Mouse (Mus musculus) central nervous system, embryonic 18 days (tissue): Measurements from ENCODE around the gene Sec24c. TPM values are rescaled to one million over a fixed set of nuclear protein-coding genes. Genes with fewer than 3 reads are reported as not detected.

Experiments
- polyA plus RNA-seq: library from polyadenylated mRNA; depleted of rRNA; stranded (reverse); fragments of >200 nt; gene quantifications from 2 replicates; pipeline ENCODE4 v1.2.3, GENCODE M21; 2012; rRNA removed

The Sec24c gene
- 118 and 135 TPM in 2 replicates for polyA plus RNA-seq

DNA sequence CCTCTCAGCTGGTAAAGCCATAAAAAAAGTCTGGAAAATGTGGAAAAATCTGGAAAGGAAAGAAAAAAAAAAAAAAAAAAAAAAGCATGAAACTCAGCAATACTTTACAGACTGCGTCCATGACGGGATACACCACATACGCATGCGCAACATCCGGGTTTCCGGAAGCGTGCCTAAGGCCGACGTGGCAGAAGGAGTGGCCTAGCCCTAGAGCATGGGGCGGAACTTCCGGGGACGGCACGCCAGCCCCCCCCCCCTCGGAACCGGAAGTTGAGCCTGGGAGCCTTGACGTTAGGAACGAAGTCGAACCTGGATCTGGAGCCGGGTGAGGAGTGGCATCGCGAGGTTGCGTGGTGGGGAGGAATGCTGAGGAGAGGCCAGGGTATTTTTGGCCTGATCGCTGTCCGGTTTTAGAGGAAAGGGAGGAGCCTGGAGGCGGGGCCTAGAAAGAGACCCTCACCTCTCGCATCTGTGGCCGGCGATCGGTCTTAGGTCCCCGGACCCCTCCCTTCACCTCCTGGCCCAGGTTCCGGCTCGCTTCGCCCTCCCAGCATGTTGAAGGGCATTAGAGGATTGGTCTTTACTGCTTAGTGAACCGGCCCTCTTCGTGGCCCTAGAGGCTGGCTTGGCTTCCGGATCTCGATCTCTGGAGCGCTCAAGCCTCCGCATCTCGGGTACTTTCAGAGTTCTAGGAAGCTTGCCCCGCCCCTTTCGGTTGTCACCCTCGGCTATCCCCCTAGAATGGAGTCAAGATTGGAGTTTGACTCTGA is at the start of gene Sec24c:
Sec24c (plus strand) TSS at position 245 of the 770 bp plus-strand sequence.

DNA sequence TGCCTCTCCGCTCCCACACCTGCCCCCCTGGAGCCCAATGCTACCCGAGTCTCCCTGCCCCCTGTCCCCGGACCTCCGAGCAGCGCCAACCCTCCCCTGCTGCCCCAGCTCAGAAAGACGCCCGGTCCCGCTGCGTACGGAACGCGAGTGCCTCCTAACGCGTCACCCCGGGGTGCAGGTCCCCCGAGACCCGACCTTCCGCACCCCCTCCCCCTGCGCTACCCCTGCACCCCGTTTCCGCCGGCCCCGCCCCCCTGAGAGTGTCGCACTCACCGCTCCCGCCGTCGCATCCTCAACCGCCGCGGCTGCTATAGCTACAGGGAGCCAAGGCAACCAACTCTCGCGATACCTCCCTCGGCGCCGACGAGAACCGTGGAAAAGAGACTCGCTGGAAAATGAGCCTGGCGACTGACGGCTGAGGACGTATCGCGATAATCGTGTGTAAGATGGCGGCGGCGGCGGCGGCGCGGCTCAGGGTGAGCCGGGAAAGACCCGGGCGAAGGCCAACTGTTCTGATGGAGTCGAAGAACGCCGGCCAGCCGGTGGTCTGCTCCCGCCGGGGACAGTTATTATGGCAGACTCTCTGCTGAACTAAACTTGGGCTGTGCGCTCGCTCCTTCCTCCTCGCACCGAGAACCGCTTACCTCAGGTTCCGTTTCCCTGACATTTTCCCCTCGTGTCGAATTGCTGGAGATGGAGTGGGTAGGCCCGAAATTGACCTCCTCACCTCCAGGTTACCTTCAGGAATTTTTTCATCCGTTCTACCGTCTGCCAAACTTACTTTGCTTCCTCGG is 33.3 kb upstream of the Sec24c start, which contains the start of gene Usp54:
Usp54 (minus strand) TSS at position 420 of the 794 bp plus-strand sequence.

DNA sequence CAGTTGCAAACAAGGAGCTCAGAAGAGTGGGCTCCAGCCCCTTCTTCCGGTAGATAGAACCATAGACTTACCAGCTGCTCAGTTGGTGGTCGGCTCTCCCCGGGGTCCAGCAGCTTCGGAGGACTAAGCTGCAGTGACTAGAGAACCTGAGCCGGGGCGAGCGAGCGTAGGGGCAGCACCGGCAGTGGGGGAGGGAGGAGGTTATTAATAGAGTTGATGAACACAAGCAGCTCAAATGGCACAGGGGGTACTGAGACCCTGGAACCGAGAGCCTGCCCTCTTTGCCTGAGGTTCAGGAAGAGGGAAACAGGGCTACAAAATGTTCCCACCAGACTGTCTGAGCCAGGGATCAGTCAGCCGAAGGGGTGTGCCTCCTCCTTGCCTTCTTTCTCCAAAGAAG is 17.7 kb upstream of the Sec24c start, which contains the start of gene Myoz1:
Myoz1 (minus strand) TSS at position 180 of the 400 bp plus-strand sequence.

GRCm38 (mm10) chr14:20668154-20668810 is 5.8 kb upstream of the Sec24c start, which contains the start of gene Synpo2l:
TSS of gene Synpo2l (minus strand) at chr14:20668354.

DNA sequence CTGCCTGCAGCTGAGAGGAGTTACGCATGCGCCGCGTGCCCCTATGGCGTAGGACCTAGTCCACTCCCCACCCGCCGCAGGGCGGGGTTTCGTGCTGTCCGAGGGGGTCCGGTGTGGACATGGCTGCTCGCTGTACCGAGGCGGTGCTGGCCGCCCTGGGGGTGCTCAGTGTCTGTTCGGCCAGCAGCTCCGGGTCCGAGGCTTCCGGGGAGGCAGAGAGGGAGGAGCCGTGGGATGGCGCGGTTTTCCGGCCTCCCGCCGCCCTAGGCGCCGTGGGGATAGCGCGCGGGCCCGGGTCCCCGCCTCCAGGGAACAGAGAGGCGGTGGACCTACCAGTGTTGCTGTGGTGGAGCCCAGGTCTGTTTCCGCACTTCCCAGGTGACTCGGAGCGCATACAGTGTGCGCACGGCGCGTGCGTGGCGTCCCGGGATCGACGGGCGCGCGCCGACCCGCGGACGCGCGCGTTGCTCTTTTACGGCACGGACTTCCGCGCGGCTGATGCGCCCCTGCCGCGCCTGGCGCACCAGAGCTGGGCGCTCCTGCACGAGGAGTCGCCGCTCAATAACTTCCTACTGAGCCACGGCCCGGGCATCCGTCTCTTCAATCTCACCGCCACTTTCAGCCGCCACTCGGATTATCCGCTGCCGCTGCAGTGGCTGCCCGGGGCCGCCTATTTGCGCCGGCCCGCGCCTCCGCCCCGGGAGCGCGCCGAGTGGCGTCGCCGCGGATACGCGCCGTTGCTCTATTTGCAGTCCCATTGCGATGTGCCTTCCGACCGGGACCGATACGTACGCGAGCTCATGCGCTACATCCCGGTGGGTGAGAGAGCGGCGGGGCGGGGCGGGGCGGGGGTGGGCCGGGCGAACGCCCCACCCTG is 21.0 kb downstream of the Sec24c start, which contains the start of gene Fut11:
Fut11 (plus strand) TSS at position 85 of the 877 bp plus-strand sequence.

GRCm38 (mm10) chr14:20702741-20703381 is 28.8 kb downstream of the Sec24c start, which contains the start of gene Chchd1:
TSS of gene Chchd1 (plus strand) at chr14:20703006.

DNA sequence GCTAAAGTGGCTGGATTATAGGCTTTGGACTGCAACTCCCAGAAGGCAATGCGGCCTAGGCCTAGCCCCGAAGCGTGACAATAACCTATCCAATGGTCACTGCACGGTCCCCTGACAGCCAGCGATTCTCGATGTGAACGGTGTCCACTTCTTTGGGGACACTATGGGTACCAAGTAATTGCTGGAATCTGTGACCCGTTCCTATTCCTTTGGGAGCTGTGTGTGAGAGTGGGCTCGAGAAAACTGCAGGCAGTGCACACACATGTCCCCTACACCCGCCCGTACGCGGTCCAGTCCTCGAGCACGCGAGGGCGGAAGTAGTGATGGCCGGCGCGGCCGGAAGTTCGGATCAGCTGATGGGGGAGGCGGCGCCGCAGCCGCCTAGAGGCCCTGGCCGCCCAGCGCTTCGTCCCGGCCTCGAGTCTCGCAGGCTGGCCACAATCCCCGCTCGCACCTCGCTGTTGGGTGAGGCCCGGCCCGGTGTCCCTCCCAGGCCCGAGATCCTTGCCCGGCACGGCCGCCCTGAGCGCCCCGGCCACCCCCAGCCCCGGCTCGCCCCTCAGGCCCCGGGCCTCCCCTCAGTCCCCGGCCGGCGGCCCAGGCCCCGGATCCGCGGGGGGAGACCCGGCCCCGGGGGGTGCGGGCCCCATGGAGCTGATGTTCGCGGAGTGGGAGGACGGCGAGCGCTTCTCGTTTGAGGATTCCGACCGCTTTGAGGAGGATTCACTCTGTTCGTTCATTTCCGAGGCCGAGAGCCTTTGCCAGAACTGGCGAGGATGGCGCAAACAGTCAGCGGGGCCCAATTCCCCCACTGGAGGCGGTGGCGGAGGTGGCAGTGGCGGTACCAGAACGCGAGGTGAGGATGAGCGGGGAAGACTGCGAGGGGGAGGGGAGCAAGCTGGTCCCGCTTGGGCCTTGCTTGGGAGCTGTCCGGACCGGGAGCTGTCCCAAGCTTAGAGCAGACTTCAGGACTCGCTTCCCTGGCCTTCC is 33.4 kb downstream of the Sec24c start, which contains the start of gene Zswim8:
Zswim8 (plus strand) TSS at position 352 of the 990 bp plus-strand sequence.

GRCm38 (mm10) chr14:20733952-20734774 is 60.1 kb downstream of the Sec24c start, which contains the start of gene Ndst2:
TSS of gene Ndst2 (minus strand) at chr14:20734562.

Other genes starting within 250 kb of the Sec24c start
- 1.0 and 1.7 TPM in 2 replicates for gene Cfap70, start 222.1 kb upstream of the Sec24c start, polyA plus RNA-seq
- 36.4 and 39.5 TPM in 2 replicates for gene Anxa7, start 194.2 kb upstream of the Sec24c start, polyA plus RNA-seq
- gene Mss51, start 177.4 kb upstream of the Sec24c start, polyA plus RNA-seq = 1.1 and 1.2 TPM in 2 replicates
- 155 and 157 TPM in 2 replicates for gene Ppp3cb, start 127.7 kb upstream of the Sec24c start, polyA plus RNA-seq
- gene Usp54, start 33.2 kb upstream of the Sec24c start, polyA plus RNA-seq = 24.4 and 27.1 TPM in 2 replicates
- gene Myoz1, start 17.8 kb upstream of the Sec24c start, polyA plus RNA-seq = 0.39 and 7.4 TPM in 2 replicates
- 0.09 and 1.5 TPM in 2 replicates for gene Synpo2l, start 6.0 kb upstream of the Sec24c start, polyA plus RNA-seq
- 21.2 and 22.4 TPM in 2 replicates for gene Fut11, start 20.7 kb downstream of the Sec24c start, polyA plus RNA-seq
- 134 and 156 TPM in 2 replicates for gene Chchd1, start 28.7 kb downstream of the Sec24c start, polyA plus RNA-seq
- gene Zswim8, start 33.2 kb downstream of the Sec24c start, polyA plus RNA-seq = 167 and 183 TPM in 2 replicates
- 29.6 and 29.8 TPM in 2 replicates for gene Ndst2, start 60.3 kb downstream of the Sec24c start, polyA plus RNA-seq
- 118 TPM in 2 replicates for gene Camk2g, start 119.8 kb downstream of the Sec24c start, polyA plus RNA-seq
- gene Plau, start 162.4 kb downstream of the Sec24c start, polyA plus RNA-seq = 1.4 and 1.6 TPM in 2 replicates